Mouse (Mus musculus) stomach, postnatal 0 days (tissue): ENCODE measurements at regions not wholly inside any gene's neighbourhood (a gene's known extent, or its start where the extent isn't known, plus 50 kb on each side); places are given as distances from the start of the nearest gene placed in this dataset.
A peak's percentile ranks its signal among the peaks of the same experiment; 100 is the strongest.

Source experiments
- ATAC-seq: fragments of 200-750 bp; cut with Nextera tagmentation; 2 replicates; pipeline ENCODE4 v1.8.0; 2017; ENCODE audit not compliant: low FRiP score, low TSS enrichment
- DNase-seq: peaks from one replicate; pipeline ENCODE4 v3.0.0-alpha.2; 2016; ENCODE audit warnings: low spot score
- H3K27ac ChIP-seq: fragments of 300-500 bp; sonication (generic); replicated peaks from 2 replicates; pipeline ENCODE4 v1.5.1; 2014; ENCODE audit warnings: mild to moderate bottlenecking, control low read depth
- H3K27me3 ChIP-seq: fragments of 300-500 bp; sonication (generic); 2 replicates; pipeline ENCODE4 v1.6.1; 2014; ENCODE audit warnings: low read length; ENCODE audit not compliant: control insufficient read depth, insufficient read depth
- H3K36me3 ChIP-seq: fragments of 300-500 bp; sonication (generic); 2 replicates; pipeline ENCODE4 v1.6.1; 2014; ENCODE audit warnings: low read length, mixed read lengths; ENCODE audit not compliant: control insufficient read depth, insufficient read depth
- H3K4me1 ChIP-seq: fragments of 300-500 bp; sonication (generic); replicated peaks from 2 replicates; pipeline ENCODE4 v1.6.1; 2014; ENCODE audit warnings: antibody characterized with exemption; ENCODE audit not compliant: control insufficient read depth, insufficient read depth
- H3K4me2 ChIP-seq: fragments of 300-500 bp; sonication (generic); replicated peaks from 2 replicates; pipeline ENCODE4 v1.6.1; 2014; ENCODE audit warnings: low read depth, mild to moderate bottlenecking, control low read depth, moderate library complexity
- H3K4me3 ChIP-seq: fragments of 300-500 bp; sonication (generic); 2 replicates; pipeline ENCODE4 v1.5.1; 2014; ENCODE audit warnings: low read depth, low read length, control low read depth
- H3K9ac ChIP-seq: fragments of 300-500 bp; sonication (generic); 2 replicates; pipeline ENCODE4 v1.6.1; 2014; ENCODE audit warnings: mild to moderate bottlenecking, low read length, control low read depth, mixed read lengths
- H3K9me3 ChIP-seq: fragments of 300-500 bp; sonication (generic); 2 replicates; pipeline ENCODE4 v1.6.1; 2016; ENCODE audit warnings: low read length; ENCODE audit not compliant: control insufficient read depth
- CTCF ChIP-seq: IDR thresholded peaks from 2 replicates; pipeline ENCODE4 v1.5.1; 2016; ENCODE audit warnings: antibody characterized with exemption, low read depth, mild to moderate bottlenecking, moderate library complexity
- EP300 ChIP-seq: optimal IDR thresholded peaks from 2 replicates; pipeline ENCODE3; 2016; ENCODE audit warnings: antibody characterized with exemption
- WGBS: fragments of 180-500 bp; shearing (Covaris S2); extraction: QIAGEN DNeasy Blood & Tissue Kit; methylation state at CpG from one replicate; pipeline ENCODE4 v1.1.7; 2014; 5-methylcytosine and 5-hydroxymethylcytosine counted together

DNA sequence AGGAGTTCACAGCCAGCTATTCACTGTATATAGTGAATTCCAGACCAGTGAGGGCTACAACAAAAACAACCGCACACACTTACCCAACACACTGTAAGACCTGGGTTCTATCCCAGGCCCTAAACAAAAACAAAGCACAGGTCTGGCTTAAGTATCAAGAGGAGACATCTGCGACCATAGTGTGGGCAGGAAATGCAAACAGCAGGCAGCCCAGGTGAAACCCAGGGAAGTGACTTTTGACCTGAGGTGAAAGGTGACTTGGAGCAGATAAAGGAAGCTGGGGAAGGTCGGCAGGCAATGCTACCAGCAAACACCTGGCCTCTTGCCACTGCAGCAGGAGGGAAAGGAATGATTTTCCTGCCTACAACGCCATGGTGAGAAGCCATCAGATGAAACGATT, 92.0 kb upstream of the Serbp1 start:
- H3K27ac ChIP-seq: peak overlapping the region; percentile 82
- 36% methylated on average over 5 of the region's 5 CpGs for WGBS

DNA sequence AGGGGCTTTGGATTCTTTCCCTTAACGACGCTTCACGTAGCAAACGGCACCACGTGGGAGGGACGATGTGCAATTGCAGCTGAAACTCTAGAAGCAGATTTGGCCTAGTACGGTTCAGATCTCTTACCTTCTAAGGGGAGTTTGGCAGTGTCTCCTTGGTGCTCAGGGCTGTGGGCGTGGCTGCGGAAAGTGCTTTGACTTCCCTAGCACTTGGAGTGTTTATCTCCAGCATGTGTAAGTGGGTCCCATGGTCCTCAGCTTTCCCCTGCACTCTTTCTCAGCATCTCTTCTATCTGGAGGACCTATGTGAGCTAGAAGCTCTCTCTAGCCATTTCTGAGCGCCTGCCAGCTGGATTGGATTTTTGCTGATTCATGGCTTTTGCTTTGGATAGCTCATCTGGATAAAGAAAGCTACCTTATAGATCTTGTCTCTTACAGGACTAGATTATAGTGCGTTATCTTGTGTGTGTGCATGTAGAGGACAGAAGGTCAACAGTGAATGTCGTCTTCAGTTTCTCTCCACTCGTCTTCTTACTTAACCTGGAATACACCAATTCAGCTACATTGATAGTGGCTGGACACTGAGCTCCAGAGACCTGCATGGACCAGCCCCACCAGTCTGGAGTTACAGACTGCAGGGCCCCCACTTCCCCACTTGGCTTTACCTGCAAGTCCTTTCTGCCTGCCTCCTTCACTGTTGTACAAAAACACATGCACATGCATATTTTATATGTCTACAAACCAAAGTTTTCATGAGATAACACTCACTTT, 92.8 kb upstream of the Serbp1 start:
- H3K36me3 ChIP-seq: no peaks in the 10 kb centered on the region
- H3K27ac ChIP-seq: no peak overlapping the region
- no peaks in the 10 kb centered on the region for H3K27me3 ChIP-seq
- no peaks in the 10 kb centered on the region for H3K4me1 ChIP-seq
- H3K9ac ChIP-seq: no peak overlapping the region
- ATAC-seq (no peak), DNase-seq (no peak)
- H3K4me3 ChIP-seq: no peak overlapping the region
- no peaks in the 10 kb centered on the region for H3K9me3 ChIP-seq
- TF ChIP-seq EP300: no peak
- no peak for TF ChIP-seq CTCF
- 56% methylated on average over 13 of the region's 13 CpGs for WGBS
- no peak overlapping the region for H3K4me2 ChIP-seq

More for the DNA sequence above, 92.0 kb upstream of the Serbp1 start:
- Histone ChIP-seq H3K4me2 (no peak overlapping the region), H3K9me3 (no peaks in the 10 kb centered on the region), H3K36me3 (no peaks in the 10 kb centered on the region), H3K9ac (no peak overlapping the region), H3K4me3 (no peak overlapping the region), H3K27me3 (no peaks in the 10 kb centered on the region), H3K4me1 (no peaks in the 10 kb centered on the region)
- DNase-seq (no peak), ATAC-seq (no peak)
- TF ChIP-seq EP300 (no peak), CTCF (no peak)

GRCm38 (mm10) chr6:67142179-67142578, 95.8 kb upstream of the Serbp1 start:
- DNase-seq: peak; percentile 80
- Histone ChIP-seq H3K4me2 (no peak overlapping the region), H3K27ac (no peak overlapping the region), H3K4me3 (no peak overlapping the region), H3K9me3 (no peaks in the 10 kb centered on the region), H3K36me3 (no peaks in the 10 kb centered on the region), H3K9ac (no peak overlapping the region), H3K27me3 (no peaks in the 10 kb centered on the region), H3K4me1 (no peaks in the 10 kb centered on the region)
- WGBS: 32% methylated on average over 4 of the region's 4 CpGs
- TF ChIP-seq CTCF (peak; percentile 79), EP300 (no peak)
- ATAC-seq: no peak

DNA sequence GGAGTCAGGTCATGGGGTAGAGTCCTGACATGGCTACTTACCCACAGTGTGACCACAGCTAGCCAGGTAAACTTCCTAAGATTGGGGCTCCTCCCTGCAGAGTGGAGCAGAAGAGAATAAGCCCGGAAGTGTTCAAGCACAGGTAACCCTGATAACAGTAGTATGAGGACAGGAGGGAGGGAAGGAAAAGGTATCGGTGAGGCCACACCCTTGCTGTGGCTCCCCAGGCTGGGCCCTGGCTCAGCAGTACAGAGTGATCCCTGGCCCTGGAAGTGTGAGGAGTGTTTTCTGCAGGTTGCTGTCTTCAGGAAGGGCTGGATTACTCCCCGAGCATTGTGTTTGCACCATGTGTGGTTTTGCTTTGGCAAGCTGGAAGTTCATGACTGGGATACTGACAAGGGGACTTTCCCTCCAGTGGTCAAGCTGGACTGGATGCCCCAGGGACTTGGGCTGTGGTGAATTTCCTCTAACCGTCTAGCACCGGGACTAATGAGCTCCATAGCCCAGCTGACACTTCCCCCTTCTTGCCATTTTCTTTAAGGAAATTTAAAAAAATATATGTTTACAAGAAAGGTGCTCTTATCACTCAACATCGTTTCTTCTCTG, 97.2 kb upstream of the Serbp1 start:
- Histone ChIP-seq H3K4me1 (no peaks in the 10 kb centered on the region), H3K27me3 (no peaks in the 10 kb centered on the region), H3K27ac (0 out of 2 replicates have a peak overlapping the region, but pooled peaks have one; percentile 35), H3K4me3 (no peak overlapping the region), H3K9ac (no peak overlapping the region), H3K9me3 (no peaks in the 10 kb centered on the region), H3K36me3 (no peaks in the 10 kb centered on the region), H3K4me2 (no peak overlapping the region)
- DNase-seq (peak; percentile 60), ATAC-seq (peak; percentile 94)
- 47% methylated on average over 6 of the region's 6 CpGs for WGBS
- TF ChIP-seq EP300 (no peak), CTCF (no peak)

DNA sequence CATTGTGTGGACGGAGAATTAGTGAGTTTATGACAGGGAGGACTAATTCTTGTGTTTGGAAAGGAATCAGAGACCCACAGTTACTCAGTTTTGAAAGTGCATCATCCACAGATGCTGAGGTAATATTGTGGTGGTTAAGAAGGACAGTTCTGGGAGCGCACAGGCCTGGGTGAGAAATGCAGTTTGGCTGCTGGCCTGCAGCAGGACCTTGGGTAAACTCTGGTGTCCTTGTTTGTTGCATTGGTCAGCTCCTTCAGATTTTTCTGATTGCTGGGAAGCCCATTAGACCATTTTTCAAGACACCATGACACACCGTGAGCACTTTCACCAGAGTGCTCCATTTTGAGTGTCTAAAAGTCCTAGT, 99.0 kb upstream of the Serbp1 start:
- Histone ChIP-seq H3K27ac (no peak overlapping the region), H3K4me3 (no peak overlapping the region), H3K36me3 (no peaks in the 10 kb centered on the region), H3K4me2 (no peak overlapping the region), H3K9ac (no peak overlapping the region), H3K9me3 (no peaks in the 10 kb centered on the region), H3K4me1 (no peaks in the 10 kb centered on the region), H3K27me3 (no peaks in the 10 kb centered on the region)
- no peak for DNase-seq
- WGBS: 53% methylated on average over 3 of the region's 3 CpGs
- TF ChIP-seq CTCF (no peak), EP300 (no peak)
- no peak for ATAC-seq
